Mouse (Mus musculus) WW6 (cell line): ENCODE measurements at regions not wholly inside any gene's neighbourhood (a gene's known extent, or its start where the extent isn't known, plus 50 kb on each side); places are given as distances from the start of the nearest gene placed in this dataset.

Experiments used
- DNase-seq: peaks from one replicate; pipeline ENCODE4 v3.0.0-alpha.2; 2013; ENCODE audit warnings: low read depth, low spot score

GRCm38 (mm10) chr1:33042424-33042823, 495.3 kb upstream of the Gm5415 start:
- no peak for DNase-seq

GRCm38 (mm10) chr1:33040740-33041139, 493.6 kb upstream of the Gm5415 start:
- DNase-seq, result no peak

- DNase-seq, result no peak
Observed at GRCm38 (mm10) chr1:33031991-33032390, 484.9 kb upstream of the Gm5415 start.

- DNase-seq, result no peak
Observed at GRCm38 (mm10) chr1:33026683-33027415, 479.8 kb upstream of the Gm5415 start.

- no peak for DNase-seq
Observed at GRCm38 (mm10) chr1:33025379-33025778, 478.3 kb upstream of the Gm5415 start.

- no peak for DNase-seq
Observed at GRCm38 (mm10) chr1:33022852-33023251, 475.8 kb upstream of the Gm5415 start.

- DNase-seq, result no peak
Observed at GRCm38 (mm10) chr1:33003992-33004391, 456.9 kb upstream of the Gm5415 start.

GRCm38 (mm10) chr1:32964957-32965356, 417.9 kb upstream of the Gm5415 start:
- no peak for DNase-seq

GRCm38 (mm10) chr1:32959316-32959715, 412.2 kb upstream of the Gm5415 start:
- DNase-seq, result no peak

GRCm38 (mm10) chr1:32946254-32946653, 399.2 kb upstream of the Gm5415 start:
- no peak for DNase-seq

- no peak for DNase-seq
Observed at GRCm38 (mm10) chr1:32930381-32930780, 383.3 kb upstream of the Gm5415 start.

- no peak for DNase-seq
Observed at GRCm38 (mm10) chr1:32902437-32902836, 355.3 kb upstream of the Gm5415 start.

GRCm38 (mm10) chr1:32887728-32888127, 340.6 kb upstream of the Gm5415 start:
- no peak for DNase-seq

- DNase-seq, result no peak
Observed at GRCm38 (mm10) chr1:32872920-32873319, 325.8 kb upstream of the Gm5415 start.

- DNase-seq, result no peak
Observed at GRCm38 (mm10) chr1:32866111-32866510, 319.0 kb upstream of the Gm5415 start.

GRCm38 (mm10) chr1:32858040-32858439, 310.9 kb upstream of the Gm5415 start:
- no peak for DNase-seq
